Mouse (Mus musculus): ENCODE results near the gene Ank3.

Gene Ank3

GRCm38 (mm10) chr10:69471841-69472240 is 73.3 kb downstream of the Ank3 start:
- DNase-seq (ENCODE audit: extremely low spot score, low spot score), result no peak

GRCm38 (mm10) chr10:69476871-69477270 is 78.3 kb downstream of the Ank3 start:
- no peak for DNase-seq (ENCODE audit: extremely low spot score, low spot score)

- DNase-seq (ENCODE audit: extremely low spot score, low spot score), result no peak
Observed at GRCm38 (mm10) chr10:69477656-69478055, 79.1 kb downstream of the Ank3 start.

- DNase-seq (ENCODE audit: extremely low spot score, low spot score), result no peak
Observed at GRCm38 (mm10) chr10:69478831-69479230, 80.3 kb downstream of the Ank3 start.

GRCm38 (mm10) chr10:69485191-69485786 is 86.7 kb downstream of the Ank3 start:
- DNase-seq (ENCODE audit: extremely low spot score, low spot score), result no peak

- no peak for DNase-seq (ENCODE audit: extremely low spot score, low spot score)
Observed at GRCm38 (mm10) chr10:69490182-69490581, 91.6 kb downstream of the Ank3 start.

- DNase-seq (ENCODE audit: extremely low spot score, low spot score), result no peak
Observed at GRCm38 (mm10) chr10:69491975-69492374, 93.4 kb downstream of the Ank3 start.

GRCm38 (mm10) chr10:69497382-69497781 is 98.8 kb downstream of the Ank3 start:
- DNase-seq (ENCODE audit: extremely low spot score, low spot score), result no peak

- DNase-seq (ENCODE audit: extremely low spot score, low spot score), result no peak
Observed at GRCm38 (mm10) chr10:69500171-69500860, 101.7 kb downstream of the Ank3 start.

- no peak for DNase-seq (ENCODE audit: extremely low spot score, low spot score)
Observed at GRCm38 (mm10) chr10:69503791-69504190, 105.2 kb downstream of the Ank3 start.

GRCm38 (mm10) chr10:69507719-69508118 is 109.1 kb downstream of the Ank3 start:
- DNase-seq (ENCODE audit: extremely low spot score, low spot score), result no peak

- no peak for DNase-seq (ENCODE audit: extremely low spot score, low spot score)
Observed at GRCm38 (mm10) chr10:69510392-69510791, 111.8 kb downstream of the Ank3 start.

- DNase-seq (ENCODE audit: extremely low spot score, low spot score), result no peak
Observed at GRCm38 (mm10) chr10:69511234-69511633, 112.7 kb downstream of the Ank3 start.

- no peak for DNase-seq (ENCODE audit: extremely low spot score, low spot score)
Observed at GRCm38 (mm10) chr10:69521977-69522376, 123.4 kb downstream of the Ank3 start.

GRCm38 (mm10) chr10:69523202-69523601 is 124.6 kb downstream of the Ank3 start:
- DNase-seq (ENCODE audit: extremely low spot score, low spot score), result peak; percentile 19

- no peak for DNase-seq (ENCODE audit: extremely low spot score, low spot score)
Observed at GRCm38 (mm10) chr10:69527318-69527717, 128.7 kb downstream of the Ank3 start.

GRCm38 (mm10) chr10:69528746-69529145 is 130.2 kb downstream of the Ank3 start:
- no peak for DNase-seq (ENCODE audit: extremely low spot score, low spot score)

GRCm38 (mm10) chr10:69530326-69530725 is 131.8 kb downstream of the Ank3 start:
- DNase-seq (ENCODE audit: extremely low spot score, low spot score), result no peak

GRCm38 (mm10) chr10:69531569-69531968 is 133.0 kb downstream of the Ank3 start:
- DNase-seq (ENCODE audit: extremely low spot score, low spot score), result no peak

GRCm38 (mm10) chr10:69532169-69532730 is 133.7 kb downstream of the Ank3 start:
- DNase-seq (ENCODE audit: extremely low spot score, low spot score), result no peak

GRCm38 (mm10) chr10:69533505-69534388 is 135.2 kb downstream of the Ank3 start:
- peak; percentile 71 for DNase-seq (ENCODE audit: extremely low spot score, low spot score)

GRCm38 (mm10) chr10:69534716-69535115 is 136.1 kb downstream of the Ank3 start:
- DNase-seq (ENCODE audit: extremely low spot score, low spot score), result no peak

All from neural tube, embryonic 10.5 days (tissue).